In genomic region chr14:101903722-101904121, GRCm38 (mm10) we compare ENCODE assay signal across 24 mouse cellular contexts.
DNase-seq lines count a peak whose midpoint lies in the region; ATAC-seq and TF ChIP-seq lines count a peak whose summit lies in the region.
"Had no signal": no experiment of that assay in that cellular context is flagged by ENCODE, and none has a peak within 500 bp of the region (broad histone marks: within the 10 kb centered on the region; RNA-seq: fewer than 3 reads in every experiment).

No protein-coding gene starts in this region.

- no peak for TF ChIP-seq CTCF in hindbrain, postnatal 0 days (IDR thresholded peaks at IDR 0.05; ENCODE audit: low read depth)

- DNase-seq in cerebellum, postnatal 10 days, result peak; percentile 36 to 61
- no peak for DNase-seq in cerebellum, postnatal 4 days (ENCODE audit: low spot score in 2 of 2)
- peak; percentile 4 for DNase-seq in hindbrain, postnatal 0 days (ENCODE audit: low spot score)
- DNase-seq in left cerebral cortex, postnatal 4 days, result peak; percentile 27
- DNase-seq in left cerebral cortex, postnatal 36 days (ENCODE audit: low spot score in 2 of 2), result no peak
- DNase-seq: adrenal gland, adult 8-10 months; adrenal gland, postnatal 14 days; adrenal gland, postnatal 36 days; B cell, adult 2 months; cerebellum, adult 11-12 months; cerebellum, adult 2 months; cerebellum, adult 9-10 months; cerebellum, postnatal 36 days; forebrain, postnatal 0 days had no signal

- no peak overlapping the region for H3K27ac ChIP-seq in hindbrain, postnatal 0 days
- H3K27ac ChIP-seq in hindbrain, embryonic 16.5 days (ENCODE audit: low read depth, low read length), result no peak overlapping the region
- H3K27ac ChIP-seq: embryonic facial prominence, embryonic 10.5 days; embryonic facial prominence, embryonic 12.5 days; forebrain, embryonic 13.5 days; forebrain, embryonic 15.5 days had no signal

- 61% methylated on average over 5 of the region's 5 CpGs for WGBS in hindbrain, postnatal 0 days
- 76% methylated on average over 5 of the region's 5 CpGs for WGBS in hindbrain, embryonic 16.5 days

- no peaks in the 10 kb centered on the region for H3K36me3 ChIP-seq in hindbrain, postnatal 0 days (ENCODE audit: insufficient read depth, low read length)
- H3K36me3 ChIP-seq in hindbrain, embryonic 16.5 days (ENCODE audit: control insufficient read depth, insufficient read depth, low read length), result no peaks in the 10 kb centered on the region
- H3K36me3 ChIP-seq: embryonic facial prominence, embryonic 10.5 days; embryonic facial prominence, embryonic 12.5 days; forebrain, embryonic 15.5 days; G1E had no signal

- intact Hi-C loops in left cerebral cortex, postnatal 4 days (cut with DNase I), result no loop called here
- intact Hi-C loops in left cerebral cortex, postnatal 36 days (cut with DNase I), result no loop called here

- no peaks in the 10 kb centered on the region for H3K9me3 ChIP-seq in hindbrain, postnatal 0 days (ENCODE audit: low read length)
- no peaks in the 10 kb centered on the region for H3K9me3 ChIP-seq in hindbrain, embryonic 16.5 days (ENCODE audit: control insufficient read depth, low read length)
- H3K9me3 ChIP-seq: embryonic facial prominence, embryonic 10.5 days; embryonic facial prominence, embryonic 12.5 days; forebrain, embryonic 13.5 days; forebrain, embryonic 15.5 days had no signal

- no peak overlapping the region for H3K4me3 ChIP-seq in hindbrain, postnatal 0 days (ENCODE audit: low read length)
- H3K4me3 ChIP-seq in hindbrain, embryonic 16.5 days (ENCODE audit: low read length), result no peak overlapping the region
- H3K4me3 ChIP-seq: embryonic facial prominence, embryonic 10.5 days; embryonic facial prominence, embryonic 12.5 days; forebrain, embryonic 13.5 days; forebrain, embryonic 15.5 days had no signal

- H3K4me2 ChIP-seq in hindbrain, postnatal 0 days (ENCODE audit: low read depth, low read length), result no peak overlapping the region
- H3K4me2 ChIP-seq in hindbrain, embryonic 16.5 days (ENCODE audit: low read length), result no peak overlapping the region
- H3K4me2 ChIP-seq: embryonic facial prominence, embryonic 12.5 days; forebrain, embryonic 13.5 days; forebrain, embryonic 15.5 days had no signal

- no peak overlapping the region for H3K9ac ChIP-seq in hindbrain, postnatal 0 days (replicated peaks; ENCODE audit: low read length)
- no peak overlapping the region for H3K9ac ChIP-seq in hindbrain, embryonic 16.5 days (ENCODE audit: low read depth, low read length)
- H3K9ac ChIP-seq: embryonic facial prominence, embryonic 12.5 days; forebrain, embryonic 13.5 days; forebrain, embryonic 15.5 days; forebrain, postnatal 0 days had no signal

- H3K27me3 ChIP-seq in hindbrain, postnatal 0 days (ENCODE audit: insufficient read depth, low read length), result no peaks in the 10 kb centered on the region
- H3K27me3 ChIP-seq in hindbrain, embryonic 16.5 days (replicated peaks; ENCODE audit: control insufficient read depth, insufficient read depth, low read length), result no peaks in the 10 kb centered on the region
- H3K27me3 ChIP-seq: CH12.LX; embryonic facial prominence, embryonic 12.5 days; forebrain, embryonic 13.5 days; forebrain, embryonic 15.5 days; Patski had no signal

- ATAC-seq in hindbrain, postnatal 0 days, result no peak
- no peak for ATAC-seq in hindbrain, embryonic 16.5 days
- ATAC-seq: activated CD4-positive, CD25-positive, alpha-beta regulatory T cell, adult 4 months; CD4-positive, CD25-positive, alpha-beta regulatory T cell, adult 4 months; forebrain, embryonic 13.5 days; forebrain, embryonic 15.5 days; forebrain, postnatal 0 days; Patski had no signal

- no peaks in the 10 kb centered on the region for H3K4me1 ChIP-seq in hindbrain, postnatal 0 days (ENCODE audit: insufficient read depth, low read length)
- H3K4me1 ChIP-seq in hindbrain, embryonic 16.5 days (ENCODE audit: control insufficient read depth, insufficient read depth, low read depth, low read length), result no peaks in the 10 kb centered on the region
- H3K4me1 ChIP-seq: embryonic facial prominence, embryonic 12.5 days; forebrain, embryonic 13.5 days; forebrain, embryonic 15.5 days had no signal

Comparison
In these comparisons a context has a peak if more than half of its experiments do, and no peak if none do; other contexts are left out.
1. DNase-seq: peak in cerebellum, postnatal 10 days (2 of 2), hindbrain, postnatal 0 days (single experiment) and left cerebral cortex, postnatal 4 days (single experiment); none in cerebellum, postnatal 4 days (0 of 2) and left cerebral cortex, postnatal 36 days (0 of 2).